Comparison of ENCODE assay signal across 20 mouse cellular contexts in genomic region chr16:24208118-24208517, GRCm38 (mm10).
"Had no signal": no experiment of that assay in that cellular context is flagged by ENCODE, and none has a peak within 500 bp of the region (broad histone marks: within the 10 kb centered on the region; RNA-seq: fewer than 3 reads in every experiment).

No protein-coding gene starts in this region.

- H3K4me3 ChIP-seq: liver, embryonic 12.5 days; midbrain, embryonic 10.5 days; midbrain, embryonic 12.5 days; myocyte; neural tube, embryonic 13.5 days; neural tube, embryonic 15.5 days; stomach, embryonic 15.5 days had no signal

- H3K36me3 ChIP-seq: liver, embryonic 12.5 days; midbrain, embryonic 10.5 days; midbrain, embryonic 12.5 days; neural tube, embryonic 13.5 days; neural tube, embryonic 15.5 days; stomach, embryonic 15.5 days had no signal

- H3K4me1 ChIP-seq: liver, embryonic 12.5 days; stomach, embryonic 15.5 days had no signal

- ATAC-seq: liver, embryonic 12.5 days; midbrain, embryonic 16.5 days had no signal

- H3K27me3 ChIP-seq: liver, embryonic 12.5 days; midbrain, embryonic 12.5 days; neural tube, embryonic 13.5 days; neural tube, embryonic 15.5 days; stomach, embryonic 15.5 days had no signal

- DNase-seq: lung, adult 18-20 months; lung, embryonic 14.5 days; lung, postnatal 10 days; lung, postnatal 4 days; midbrain, embryonic 14.5 days; right cerebral cortex, adult 18-20 months; right cerebral cortex, postnatal 25 days; right cerebral cortex, postnatal 4 days; thymus, postnatal 14 days; thymus, postnatal 4 days had no signal

- H3K27ac ChIP-seq: liver, embryonic 12.5 days; liver, embryonic 14.5 days; midbrain, embryonic 10.5 days; midbrain, embryonic 12.5 days; neural tube, embryonic 13.5 days; neural tube, embryonic 15.5 days; stomach, embryonic 15.5 days; stomach, postnatal 0 days had no signal
